Mouse (Mus musculus) intestine, postnatal 0 days (tissue): Measurements from ENCODE around the gene Gm28372. TPM values are rescaled to one million over a fixed set of nuclear protein-coding genes. Genes with fewer than 3 reads are reported as not detected.

Source experiments
- ATAC-seq: fragments of 200-750 bp; cut with Nextera tagmentation; 2 replicates; pipeline ENCODE4 v1.8.0; 2017; ENCODE audit warnings: mild to moderate bottlenecking, moderate TSS enrichment, moderate library complexity
- H3K27ac ChIP-seq: fragments of 300-500 bp; sonication (generic); 2 replicates; pipeline ENCODE4 v1.5.1; 2014; ENCODE audit warnings: mild to moderate bottlenecking, low read depth, low read length, moderate library complexity
- H3K27me3 ChIP-seq: fragments of 300-500 bp; sonication (generic); replicated peaks from 2 replicates; pipeline ENCODE4 v1.6.1; 2014; ENCODE audit warnings: low read length, mixed read lengths; ENCODE audit not compliant: control insufficient read depth, insufficient read depth
- H3K36me3 ChIP-seq: fragments of 300-500 bp; sonication (generic); 2 replicates; pipeline ENCODE4 v1.6.1; 2014; ENCODE audit warnings: mild to moderate bottlenecking, moderate library complexity; ENCODE audit not compliant: control insufficient read depth, insufficient read depth
- H3K4me1 ChIP-seq: fragments of 300-500 bp; sonication (generic); replicated peaks from 2 replicates; pipeline ENCODE4 v1.6.1; 2014; ENCODE audit warnings: antibody characterized with exemption, low read length, mixed read lengths; ENCODE audit not compliant: control insufficient read depth, insufficient read depth
- H3K4me2 ChIP-seq: fragments of 300-500 bp; sonication (generic); replicated peaks from 2 replicates; pipeline ENCODE4 v1.6.1; 2014; ENCODE audit warnings: low read depth, mild to moderate bottlenecking, moderate library complexity
- H3K4me3 ChIP-seq: fragments of 300-500 bp; sonication (generic); 2 replicates; pipeline ENCODE4 v1.5.1; 2014; ENCODE audit warnings: low read depth, low read length
- H3K9ac ChIP-seq: fragments of 300-500 bp; sonication (generic); 2 replicates; pipeline ENCODE4 v1.6.1; 2014; ENCODE audit warnings: mild to moderate bottlenecking, low read depth, low read length
- H3K9me3 ChIP-seq: fragments of 300-500 bp; sonication (generic); 2 replicates; pipeline ENCODE4 v1.6.1; 2016; ENCODE audit warnings: mixed run types; ENCODE audit not compliant: control insufficient read depth
- CTCF ChIP-seq: sonication (generic); IDR thresholded peaks from 2 replicates; pipeline ENCODE4 v1.5.1; 2016; ENCODE audit warnings: low read depth, mild to moderate bottlenecking, control low read depth, antibody characterized with exemption, moderate library complexity
- whole genome bisulfite sequencing: fragments of 180-500 bp; shearing (Covaris S2); extraction: QIAGEN DNeasy Blood & Tissue Kit; methylation state at CpG from one replicate; pipeline ENCODE4 v1.1.7; 2014; 5-methylcytosine and 5-hydroxymethylcytosine counted together
- polyA plus RNA-seq: library from polyadenylated mRNA; unstranded; fragments of >200 nt; fragmentation: Nextera tagmentation; extraction: Ambion mirVana; gene quantifications from 2 replicates; pipeline ENCODE4 v1.2.1, GENCODE M21; 2015

Gm28372 gene
- polyA plus RNA-seq, 1 experiment from 2014 or later = not detected

GRCm38 (mm10) chr2:130406178-130406577 is 1.1 kb downstream of the Gm28372 start, which contains the start of gene Tmem239:
Gene Tmem239 (plus strand): TSS chr2:130406478.
- no peak for TF ChIP-seq CTCF
- Histone ChIP-seq H3K27ac (no peak within 1 kb of the TSS), H3K4me2 (no peak within 1 kb of the TSS), H3K36me3 (no peaks in the 10 kb centered on the region), H3K9me3 (no peaks in the 10 kb centered on the region), H3K27me3 (no peaks in the 10 kb centered on the region), H3K4me3 (no peak within 1 kb of the TSS), H3K4me1 (no peaks in the 10 kb centered on the region), H3K9ac (no peak within 1 kb of the TSS)
- ATAC-seq = no peak
- 72% methylated on average over 2 of the region's 2 CpGs for WGBS

DNA sequence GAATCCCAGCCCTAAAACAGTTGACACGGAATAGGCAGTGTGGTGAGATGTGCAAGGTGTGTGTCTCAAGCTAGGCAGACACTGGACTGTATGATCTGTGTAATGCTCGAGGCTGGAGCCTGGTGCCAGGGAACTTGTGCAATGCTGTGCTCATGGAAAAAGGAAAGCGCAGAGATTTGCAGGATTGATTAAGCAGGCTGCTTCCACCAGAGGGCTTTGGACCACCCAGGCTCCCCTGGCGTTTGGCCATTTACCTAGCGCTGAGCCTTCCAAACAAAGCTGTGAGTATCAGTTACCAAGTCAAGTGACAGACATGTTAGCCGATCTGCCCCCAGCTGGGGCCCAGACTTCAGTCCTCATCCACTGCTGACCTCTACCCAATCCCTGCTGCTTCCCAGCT is 3.2 kb downstream of the Gm28372 start:
- H3K9ac ChIP-seq = no peak overlapping the region
- H3K9me3 ChIP-seq = no peaks in the 10 kb centered on the region
- H3K4me2 ChIP-seq = no peak overlapping the region
- peak; percentile 25; the same call in 1 of the 2 replicates for TF ChIP-seq CTCF
- no peaks in the 10 kb centered on the region for H3K4me1 ChIP-seq
- H3K27me3 ChIP-seq = no peaks in the 10 kb centered on the region
- H3K27ac ChIP-seq = no peak overlapping the region
- WGBS = 22% methylated on average over 6 of the region's 6 CpGs
- H3K4me3 ChIP-seq = no peak overlapping the region
- no peaks in the 10 kb centered on the region for H3K36me3 ChIP-seq
- no peak for ATAC-seq

- H3K4me1 ChIP-seq = no peaks in the 10 kb centered on the region
- H3K4me2 ChIP-seq = no peak overlapping the region
- H3K27ac ChIP-seq = no peak overlapping the region
- TF ChIP-seq CTCF = peak; percentile 93
- WGBS = 37% methylated on average over 16 of the region's 16 CpGs
- no peaks in the 10 kb centered on the region for H3K36me3 ChIP-seq
- no peak overlapping the region for H3K4me3 ChIP-seq
- H3K9ac ChIP-seq = no peak overlapping the region
- peak; percentile 63; the same call in 1 of the 2 replicates for ATAC-seq
- H3K27me3 ChIP-seq = no peaks in the 10 kb centered on the region
- no peaks in the 10 kb centered on the region for H3K9me3 ChIP-seq
These were observed 6.8 kb downstream of the Gm28372 start for GRCm38 (mm10) chr2:130411558-130412495.

- no peak overlapping the region for H3K27ac ChIP-seq
- TF ChIP-seq CTCF = no peak
- H3K4me3 ChIP-seq = no peak overlapping the region
- H3K4me1 ChIP-seq = no peaks in the 10 kb centered on the region
- ATAC-seq = no peak
- H3K27me3 ChIP-seq = no peaks in the 10 kb centered on the region
- no peaks in the 10 kb centered on the region for H3K36me3 ChIP-seq
- WGBS = 75% methylated on average over 3 of the region's 3 CpGs
- H3K4me2 ChIP-seq = no peak overlapping the region
- H3K9me3 ChIP-seq = no peaks in the 10 kb centered on the region
- no peak overlapping the region for H3K9ac ChIP-seq
These were observed 7.7 kb downstream of the Gm28372 start for GRCm38 (mm10) chr2:130412775-130413174.

DNA sequence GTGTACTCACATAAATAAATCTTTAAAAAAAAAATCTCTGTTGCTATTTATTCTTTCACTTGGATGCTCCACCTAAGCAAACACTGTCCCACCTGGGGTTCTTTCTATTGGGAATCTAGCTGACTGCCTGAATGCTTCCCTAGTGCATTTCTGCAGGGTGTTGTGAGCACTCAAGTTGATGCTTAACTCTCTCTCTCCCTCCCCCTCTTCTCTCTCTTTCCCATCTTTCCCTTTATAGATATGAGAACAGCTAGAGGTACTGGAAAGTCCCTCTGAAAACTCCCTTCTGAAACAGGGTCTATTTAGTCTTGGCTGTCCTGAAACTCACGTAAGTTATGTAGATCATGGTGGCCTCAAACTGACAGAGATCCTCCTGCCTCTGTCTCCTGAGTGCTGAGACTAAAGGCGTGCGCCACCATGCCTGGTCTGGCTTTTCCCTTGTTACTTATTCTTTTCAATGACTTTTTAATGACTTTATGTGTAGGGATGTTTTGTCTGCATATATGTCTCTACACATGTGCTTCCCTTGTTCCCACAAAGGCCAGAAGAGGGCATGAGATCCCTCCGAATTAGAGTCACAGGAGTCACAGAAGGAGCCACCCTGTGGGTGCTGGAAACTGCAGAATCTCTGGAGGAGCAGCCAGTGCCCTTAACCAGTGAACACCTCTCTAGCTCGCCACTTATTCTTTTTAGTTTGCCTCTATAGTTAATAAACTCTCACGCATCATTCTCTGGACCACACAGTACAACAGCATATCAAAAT is 9.2 kb downstream of the Gm28372 start:
- peak; percentile 38; the same call in 1 of the 2 replicates for TF ChIP-seq CTCF
- Histone ChIP-seq H3K9me3 (no peaks in the 10 kb centered on the region), H3K27ac (no peak overlapping the region), H3K4me1 (no peaks in the 10 kb centered on the region), H3K4me2 (no peak overlapping the region), H3K9ac (no peak overlapping the region), H3K27me3 (no peaks in the 10 kb centered on the region), H3K36me3 (peaks cover 6% of the 10 kb centered on the region; the same call in 1 of the 2 replicates), H3K4me3 (no peak overlapping the region)
- ATAC-seq = no peak
- 75% methylated on average over 6 of the region's 6 CpGs for WGBS
